Comparison of ENCODE assay signal across 9 mouse cellular contexts in genomic region chr13:15468421-15468820, GRCm38 (mm10). TPM values are rescaled to one million over a fixed set of nuclear protein-coding genes. Genes with fewer than 3 reads are reported as not detected.
DNase-seq lines count a peak whose midpoint lies in the region; ATAC-seq lines count a peak whose summit lies in the region.
"Had no signal": no experiment of that assay in that cellular context is flagged by ENCODE, and none has a peak within 500 bp of the region (broad histone marks: within the 10 kb centered on the region; RNA-seq: fewer than 3 reads in every experiment).

No protein-coding gene starts in this region.

- peak overlapping the region; percentile 71 for H3K4me2 ChIP-seq in limb, embryonic 13.5 days (replicated peaks)

- H3K9me3 ChIP-seq in limb, embryonic 13.5 days, result no peaks in the 10 kb centered on the region

- WGBS in limb, embryonic 13.5 days, result 17% methylated on average over 4 of the region's 4 CpGs

- H3K36me3 ChIP-seq in limb, embryonic 13.5 days, result no peaks in the 10 kb centered on the region

- H3K9ac ChIP-seq in limb, embryonic 13.5 days, result peak overlapping the region; percentile 45; the same call in 1 of the 2 replicates

- no peaks in the 10 kb centered on the region for H3K27me3 ChIP-seq in limb, embryonic 13.5 days

- DNase-seq in adrenal gland, adult 2 months, result peak; percentile 33
- DNase-seq in adrenal gland, postnatal 25 days, result no peak
- DNase-seq in retina, postnatal 1 day, result peak; percentile 32
- DNase-seq in retina, embryonic 14.5 days (ENCODE audit: low spot score), result no peak
- DNase-seq in right cerebral cortex, adult 2 months (ENCODE audit: low spot score in 2 of 2), result no peak
- no peak for DNase-seq in gastrocnemius, postnatal 10 days
- no peak for DNase-seq in right cerebral cortex, postnatal 10 days (ENCODE audit: low spot score in 2 of 2)

- H3K27ac ChIP-seq in limb, embryonic 13.5 days, result peak overlapping the region; percentile 29

- peaks cover 68% of the 10 kb centered on the region for H3K4me1 ChIP-seq in limb, embryonic 13.5 days

- no peak for ATAC-seq in limb, embryonic 13.5 days (ENCODE audit: low FRiP score, low read depth)
- ATAC-seq: inflammation-experienced regulatory T-cells, adult 6 months had no signal

- peak overlapping the region; percentile 89 for H3K4me3 ChIP-seq in limb, embryonic 13.5 days

RNA-seq across cellular contexts. Expression of gene Gli3, which starts 5.4 kb away (rescaled TPM):
- 1 to 10 TPM; 6.0 to 6.1 TPM for total RNA-seq in adrenal gland, adult 2 months (2021)
- polyA plus RNA-seq in adrenal gland, adult 2 months (2012; rRNA removed), result 1.9 and 2.3 TPM in 2 replicates
- total RNA-seq in adrenal gland, postnatal 25 days (2021), result 10.1 and 11.4 TPM in 2 replicates
- 51.8 and 54.3 TPM in 2 replicates for polyA plus RNA-seq in limb, embryonic 13.5 days (2015; fragmentation: Nextera tagmentation; extraction: Ambion mirVana)
- 1 to 10 TPM; 7.7 to 9.6 TPM for total RNA-seq in gastrocnemius, postnatal 10 days (2021)

Comparison
In these comparisons a context has a peak if more than half of its experiments do, and no peak if none do; other contexts are left out.
1. DNase-seq: peak in adrenal gland, adult 2 months (single experiment) and retina, postnatal 1 day (single experiment); none in adrenal gland, postnatal 25 days (single experiment), retina, embryonic 14.5 days (single experiment), right cerebral cortex, adult 2 months (0 of 2), gastrocnemius, postnatal 10 days (single experiment) and right cerebral cortex, postnatal 10 days (0 of 2).